In genomic region chr13:56534931-56535330, GRCm38 (mm10) we compare ENCODE assay signal across 23 mouse cellular contexts. TPM values are rescaled to one million over a fixed set of nuclear protein-coding genes. Genes with fewer than 3 reads are reported as not detected.
"Had no signal": no experiment of that assay in that cellular context is flagged by ENCODE, and none has a peak within 500 bp of the region (broad histone marks: within the 10 kb centered on the region; RNA-seq: fewer than 3 reads in every experiment).

No protein-coding gene starts in this region.

- H3K9ac ChIP-seq: liver, embryonic 15.5 days; liver, postnatal 0 days; lung, embryonic 15.5 days; midbrain, embryonic 12.5 days; neural tube, embryonic 12.5 days; stomach, embryonic 15.5 days had no signal

- H3K4me3 ChIP-seq: liver, embryonic 15.5 days; lung, embryonic 15.5 days; megakaryocyte, embryonic 14.5 days; midbrain, embryonic 12.5 days; neural tube, embryonic 12.5 days; stomach, embryonic 15.5 days had no signal

- ATAC-seq: liver, postnatal 0 days; lung, postnatal 0 days; midbrain, embryonic 16.5 days had no signal

- H3K9me3 ChIP-seq: liver, embryonic 15.5 days; lung, embryonic 15.5 days; midbrain, embryonic 12.5 days; stomach, embryonic 15.5 days had no signal

- H3K4me2 ChIP-seq: liver, embryonic 15.5 days; lung, embryonic 15.5 days; midbrain, embryonic 12.5 days; neural tube, embryonic 12.5 days; stomach, embryonic 15.5 days had no signal

- DNase-seq: liver, postnatal 0 days; lung, adult 2 months; lung, postnatal 14 days; lung, postnatal 36 days; midbrain, embryonic 14.5 days had no signal

- H3K36me3 ChIP-seq: liver, embryonic 15.5 days; lung, embryonic 15.5 days; midbrain, embryonic 12.5 days; neural tube, embryonic 12.5 days; stomach, embryonic 15.5 days had no signal

- H3K27ac ChIP-seq: liver, embryonic 15.5 days; lung, embryonic 15.5 days; macrophage; midbrain, embryonic 12.5 days; neural tube, embryonic 12.5 days; stomach, embryonic 15.5 days; stomach, postnatal 0 days had no signal

- H3K27me3 ChIP-seq: liver, embryonic 15.5 days; lung, embryonic 15.5 days; midbrain, embryonic 12.5 days; neural tube, embryonic 12.5 days; stomach, embryonic 15.5 days had no signal

- H3K4me1 ChIP-seq: liver, embryonic 15.5 days; lung, embryonic 15.5 days; megakaryocyte, embryonic 14.5 days; midbrain, embryonic 12.5 days; neural tube, embryonic 12.5 days; stomach, embryonic 15.5 days had no signal

RNA-seq across cellular contexts. Expression of gene Lect2, which starts 13.4 kb away (rescaled TPM):
- total RNA-seq: megakaryocyte progenitor cell, adult 5-6 weeks; monocyte, adult 5-6 weeks; neutrophil, adult 5-6 weeks had no signal
- polyA plus RNA-seq: lung, adult 2 months; lung, embryonic 15.5 days; lung, postnatal 0 days; macrophage; midbrain, embryonic 12.5 days; midbrain, embryonic 14.5 days; midbrain, embryonic 16.5 days; neural tube, embryonic 12.5 days; neural tube, embryonic 14.5 days; spleen, adult 2 months; testis, adult 2 months; thymus, adult 2 months; urinary bladder, adult 2 months had no signal

RNA-seq across cellular contexts. Expression of gene Il9, which starts 52.9 kb away (rescaled TPM):
- total RNA-seq: megakaryocyte progenitor cell, adult 5-6 weeks; monocyte, adult 5-6 weeks; neutrophil, adult 5-6 weeks had no signal
- polyA plus RNA-seq: liver, embryonic 15.5 days; liver, postnatal 0 days; lung, adult 2 months; lung, embryonic 15.5 days; lung, postnatal 0 days; macrophage; midbrain, embryonic 12.5 days; midbrain, embryonic 14.5 days; midbrain, embryonic 16.5 days; neural tube, embryonic 12.5 days; neural tube, embryonic 14.5 days; spleen, adult 2 months; stomach, embryonic 15.5 days; stomach, postnatal 0 days; urinary bladder, adult 2 months had no signal
